Mouse (Mus musculus) spleen, postnatal 14 days (tissue): ENCODE measurements at regions not wholly inside any gene's neighbourhood (a gene's known extent, or its start where the extent isn't known, plus 50 kb on each side); places are given as distances from the start of the nearest gene placed in this dataset.
A peak's percentile ranks its signal among the peaks of the same experiment; 100 is the strongest.

Experiments
- DNase-seq, 2 experiments: peaks; one replicate each; pipeline ENCODE4 v3.0.0; 2021 to 2022; ENCODE audit warnings: low spot score in 2 of 2

DNA sequence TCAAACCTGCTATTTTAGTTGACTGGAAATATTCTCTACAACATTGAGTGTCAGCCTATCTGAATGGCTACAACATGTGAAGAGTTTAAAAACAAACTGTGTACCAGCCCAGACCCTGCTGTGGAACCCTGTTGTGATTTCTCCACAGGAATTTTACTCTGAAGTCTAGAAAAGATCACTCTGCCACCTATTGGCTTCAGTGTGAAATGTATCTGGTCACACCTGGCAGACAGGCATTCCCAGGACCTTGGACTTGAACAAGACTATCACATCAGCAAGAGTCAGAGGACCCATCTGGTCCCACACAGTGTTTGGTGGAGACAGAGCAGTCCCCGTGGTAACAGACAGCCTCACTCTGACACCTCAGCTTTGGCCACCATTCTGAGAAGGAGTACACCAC lies 311.3 kb upstream of the Runx1 start:
- no peak for DNase-seq

DNA sequence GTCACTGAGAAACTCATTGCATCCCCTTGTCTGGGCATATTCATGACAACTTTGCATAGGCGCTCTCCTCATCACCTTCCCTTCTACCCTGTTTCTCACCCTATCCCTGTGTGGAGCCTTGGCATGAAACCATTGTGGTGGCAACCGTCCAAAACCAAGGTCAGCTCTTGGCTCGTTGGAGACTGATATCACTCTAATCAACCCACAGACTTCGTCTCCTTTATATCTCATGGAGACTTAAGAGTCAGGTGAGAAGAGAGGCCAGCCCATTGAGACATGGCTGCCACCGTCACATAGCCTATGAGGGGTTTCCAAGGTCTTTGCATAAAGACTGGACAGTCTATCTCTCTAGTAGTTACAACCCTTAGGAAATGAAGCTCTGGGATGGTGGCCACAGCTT lies 305.5 kb upstream of the Runx1 start:
- peak in 1 of 2 experiments; percentile 34 for DNase-seq

DNA sequence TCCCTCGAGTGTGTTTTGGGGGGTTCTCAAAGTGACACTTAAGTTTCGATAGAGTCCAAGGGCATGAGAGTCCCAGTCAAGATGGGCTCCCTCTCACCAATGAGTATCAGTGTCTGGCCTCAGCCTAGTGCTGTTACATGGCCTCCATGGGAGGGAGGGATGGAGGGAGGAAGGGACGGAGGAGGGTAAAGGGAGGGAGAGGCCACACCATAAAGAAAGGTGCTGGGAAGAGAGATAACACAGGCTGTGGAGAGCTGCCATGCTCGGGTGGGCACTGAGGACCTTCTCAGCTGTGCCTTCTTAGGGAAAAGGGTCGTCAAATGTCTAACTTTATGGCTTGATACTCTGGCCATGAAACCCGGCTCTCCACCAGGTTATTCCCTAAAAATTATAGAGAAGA lies 304.7 kb upstream of the Runx1 start:
- DNase-seq: no peak

DNA sequence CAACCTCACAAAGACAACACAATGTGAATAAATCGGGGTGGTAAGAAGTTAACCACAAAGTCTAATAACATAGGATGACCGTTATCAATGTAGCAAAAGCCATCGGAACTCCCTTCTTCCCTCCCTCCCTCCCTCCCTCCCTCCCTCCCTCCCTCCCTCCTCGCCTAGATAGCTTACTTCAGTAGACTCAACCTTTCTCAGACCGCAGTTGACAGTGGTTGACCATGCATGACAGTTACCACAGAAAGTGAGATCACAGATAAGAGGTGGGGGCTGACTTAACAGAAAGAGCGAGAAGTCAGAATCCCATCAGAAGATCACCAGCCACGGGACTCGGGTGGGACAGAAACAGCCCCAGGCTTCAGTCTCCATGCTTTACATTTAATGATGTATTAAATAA lies 297.8 kb upstream of the Runx1 start:
- no peak for DNase-seq

DNA sequence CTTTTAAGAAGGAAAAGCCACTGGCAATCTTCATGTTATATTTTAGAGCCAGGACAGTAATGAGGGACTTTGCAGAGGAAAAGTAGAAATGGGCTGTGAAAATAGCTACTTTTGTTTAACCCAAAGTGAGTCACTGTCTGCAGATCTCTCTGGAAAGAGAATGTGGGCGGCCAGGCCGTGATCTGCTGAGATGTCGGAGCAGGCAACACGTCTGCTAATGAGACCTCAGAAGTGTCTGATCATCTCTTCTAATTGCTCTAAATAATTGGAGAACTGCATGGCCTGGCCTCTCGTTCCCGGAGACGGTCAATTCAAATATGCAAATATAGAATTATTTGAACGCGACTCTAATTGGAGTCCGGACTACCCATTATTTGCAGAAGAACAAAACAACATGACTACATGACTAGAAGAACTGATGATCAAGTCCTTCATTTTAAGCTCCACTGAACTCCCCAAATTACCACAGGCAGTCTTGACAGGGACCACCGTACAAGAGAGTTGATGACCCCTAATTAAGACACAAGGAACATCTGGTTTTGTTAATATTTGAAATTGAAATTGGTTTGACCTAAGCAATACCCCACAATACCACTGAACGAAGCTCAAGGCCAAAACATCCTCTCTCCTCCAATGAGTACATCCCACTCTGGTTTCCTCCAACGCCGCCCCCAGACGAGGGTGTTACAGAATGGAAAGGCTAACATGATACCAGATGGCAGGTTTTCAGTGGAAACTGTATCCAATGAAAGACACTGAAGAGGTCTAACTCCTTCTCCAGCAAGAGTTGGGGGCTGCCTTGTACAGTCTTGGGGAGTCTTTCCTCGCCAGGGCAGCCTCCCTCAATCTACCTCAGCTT lies 290.4 kb upstream of the Runx1 start:
- no peak for DNase-seq

DNA sequence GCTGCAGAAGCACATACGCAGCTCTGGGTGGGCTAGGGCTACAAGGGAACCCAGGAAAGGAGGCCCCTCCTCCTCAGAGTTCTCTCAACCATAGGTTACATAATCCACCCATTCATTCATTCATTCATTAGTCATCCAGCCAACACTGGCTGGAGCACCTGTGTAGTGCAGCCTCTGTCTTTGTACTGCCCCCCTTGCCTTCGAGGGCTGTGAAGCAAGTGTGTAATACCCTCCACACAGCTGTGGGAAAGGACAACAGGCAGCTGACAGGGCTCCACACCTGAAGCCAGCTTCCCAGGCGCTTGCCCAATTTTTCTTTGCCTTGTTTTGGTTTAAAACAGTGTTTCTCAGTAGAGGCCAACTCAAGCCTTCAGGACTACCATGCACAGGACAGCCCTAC lies 285.0 kb upstream of the Runx1 start:
- DNase-seq: no peak

DNA sequence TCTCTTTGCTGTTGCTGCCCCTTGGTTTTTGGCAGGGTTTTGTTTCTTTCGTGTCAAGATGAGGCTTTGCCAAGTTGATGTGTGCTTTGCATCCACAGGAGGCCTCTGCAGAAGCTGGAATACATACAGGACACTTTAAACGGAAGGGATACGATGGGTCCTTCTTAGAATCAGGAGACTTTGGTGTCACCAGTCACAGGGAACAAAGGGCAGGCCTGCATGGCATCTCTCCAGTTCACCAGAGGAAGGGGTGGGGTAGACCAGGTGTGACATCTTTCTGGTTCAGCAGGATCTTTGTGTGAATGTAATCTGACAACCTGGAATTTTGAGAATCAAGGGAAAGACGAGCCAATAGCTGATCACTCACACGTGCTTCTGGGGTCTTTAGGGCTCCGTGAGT lies 284.5 kb upstream of the Runx1 start:
- DNase-seq: no peak

DNA sequence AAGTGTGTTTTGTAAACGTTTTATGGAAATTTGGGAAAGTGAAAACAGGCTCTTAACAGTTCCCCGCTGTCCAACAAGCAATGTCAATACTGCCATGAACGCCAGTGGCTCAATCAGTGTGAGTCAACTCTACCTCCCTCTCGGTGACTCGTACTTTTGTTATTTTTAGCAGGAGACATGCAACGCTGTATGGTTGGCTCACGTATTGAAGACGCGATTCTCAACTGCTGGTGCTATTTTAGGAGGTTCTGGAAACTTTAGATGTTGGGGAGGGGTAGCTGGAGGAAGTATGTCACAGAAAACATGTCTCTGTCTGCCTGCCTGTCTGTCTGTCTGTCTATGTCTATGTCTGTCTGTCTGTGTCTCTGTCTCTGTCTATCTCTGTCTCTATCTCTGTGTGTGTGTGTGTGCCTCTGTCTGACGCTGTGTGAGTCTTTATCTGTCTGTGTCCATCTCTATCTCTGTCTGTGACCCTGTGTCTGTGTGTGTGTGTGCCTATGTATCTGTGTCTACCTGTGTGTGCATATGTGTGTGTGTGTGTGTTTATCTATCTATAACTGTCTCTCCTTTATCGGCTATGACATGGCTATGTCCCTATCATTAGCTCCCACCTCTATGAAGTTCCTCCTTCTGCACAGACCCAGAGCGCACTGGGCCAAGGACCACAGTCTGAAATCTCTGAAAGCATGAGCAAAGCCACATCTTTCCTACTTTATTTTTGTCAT lies 283.9 kb upstream of the Runx1 start:
- no peak for DNase-seq

DNA sequence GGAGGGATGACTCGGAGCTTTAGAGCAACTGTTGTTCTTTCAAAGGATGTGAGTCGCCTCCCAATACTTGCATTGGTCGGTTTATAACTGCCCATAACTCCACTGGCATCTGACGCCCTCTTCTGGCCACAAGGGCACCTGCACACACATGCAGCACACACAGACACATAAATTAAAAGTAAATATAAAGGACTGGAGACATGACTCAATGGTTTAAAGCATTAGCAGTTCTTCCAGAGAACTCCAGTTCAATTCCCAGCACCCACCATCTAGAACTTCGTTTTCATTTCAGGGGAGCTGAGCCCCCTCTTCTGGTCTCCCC lies 281.5 kb upstream of the Runx1 start:
- DNase-seq: no peak

DNA sequence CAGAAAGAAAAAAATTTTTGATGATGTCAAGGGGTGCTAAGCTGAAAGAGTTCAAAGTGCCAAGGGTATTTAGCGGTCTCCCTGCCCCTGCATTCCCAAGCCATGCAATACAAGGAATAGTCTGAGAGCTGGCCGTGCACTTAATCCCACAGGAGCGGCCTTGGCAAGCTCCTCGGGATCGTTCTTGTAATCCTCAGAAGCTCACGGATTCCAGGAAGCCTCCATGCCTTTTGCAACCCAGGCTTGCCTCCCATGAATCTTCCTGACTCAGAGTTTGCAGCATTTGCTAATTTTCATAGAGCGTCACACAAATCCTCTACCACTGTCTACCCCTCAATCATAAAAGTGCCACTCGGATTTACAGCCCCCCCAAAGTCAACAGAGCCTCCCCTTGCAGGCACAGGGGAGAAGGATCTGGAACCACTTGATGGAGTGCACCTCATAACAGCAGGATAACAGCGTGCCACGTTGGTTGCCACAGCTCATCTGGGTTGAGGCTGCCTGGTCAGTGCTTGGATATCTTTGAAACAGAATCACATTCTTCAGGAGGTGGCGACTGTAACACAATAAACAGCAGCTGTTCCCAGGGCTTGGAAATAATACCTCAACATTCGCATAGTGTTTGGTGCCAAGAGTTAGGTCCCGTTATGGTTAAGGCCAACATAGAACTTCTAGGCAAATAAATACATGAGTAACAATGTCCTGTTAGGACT lies 281.0 kb upstream of the Runx1 start:
- no peak for DNase-seq

DNA sequence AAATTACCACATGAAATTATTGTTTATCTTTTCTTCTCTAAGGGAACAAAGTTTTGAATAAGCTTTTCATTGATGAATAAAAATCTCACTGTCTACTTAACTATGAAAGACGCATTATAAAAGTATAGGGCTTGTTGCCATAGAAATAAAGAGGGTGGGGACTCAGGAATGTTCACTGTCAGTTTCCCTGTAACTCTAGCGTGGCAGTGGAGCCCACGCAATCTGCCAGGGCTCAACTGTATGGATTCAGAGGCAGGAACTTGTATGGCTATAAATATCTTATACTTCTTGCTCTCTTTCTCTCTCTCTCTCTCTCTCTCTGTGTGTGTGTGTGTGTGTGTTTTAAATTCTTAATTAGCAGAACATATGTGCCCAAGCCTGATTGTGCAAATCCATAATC lies 276.2 kb upstream of the Runx1 start:
- DNase-seq: no peak

DNA sequence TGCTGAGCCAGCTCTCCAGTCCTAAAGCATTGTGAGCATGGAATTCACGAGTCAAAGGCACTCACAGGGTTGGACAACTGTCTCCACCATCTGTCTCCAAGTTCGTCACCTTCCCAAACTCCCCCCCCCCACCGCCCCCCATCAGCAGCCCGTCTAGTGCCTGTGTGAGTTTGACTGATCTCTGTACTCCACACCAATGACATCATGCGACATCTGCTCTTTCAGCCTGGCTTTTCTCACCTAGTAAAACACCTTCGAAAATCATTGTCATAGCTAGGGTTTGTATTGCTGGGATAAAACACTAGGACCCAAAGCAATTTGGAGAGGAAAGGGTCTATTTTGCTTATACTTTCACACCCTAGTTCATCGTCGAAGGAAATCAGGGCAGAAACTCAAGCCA lies 272.1 kb upstream of the Runx1 start:
- DNase-seq: no peak

DNA sequence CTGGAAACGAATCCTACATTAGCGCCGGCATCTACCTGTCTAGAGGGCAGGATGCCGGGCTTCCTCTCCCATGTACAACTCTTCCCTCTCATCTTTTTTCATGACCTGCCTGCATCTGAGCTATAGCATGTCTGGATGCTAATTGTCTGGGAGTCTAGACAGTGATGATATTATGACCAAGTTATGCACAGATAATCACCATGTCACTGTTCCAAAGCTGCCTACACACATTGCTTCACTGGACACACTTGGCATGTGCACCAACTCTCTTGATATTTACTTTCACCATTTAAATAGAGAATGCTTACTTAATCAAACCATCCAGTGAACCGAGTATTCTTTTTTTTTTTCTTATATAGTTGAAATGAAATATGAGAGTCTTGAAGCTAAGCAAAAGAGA lies 270.2 kb upstream of the Runx1 start:
- DNase-seq: no peak

DNA sequence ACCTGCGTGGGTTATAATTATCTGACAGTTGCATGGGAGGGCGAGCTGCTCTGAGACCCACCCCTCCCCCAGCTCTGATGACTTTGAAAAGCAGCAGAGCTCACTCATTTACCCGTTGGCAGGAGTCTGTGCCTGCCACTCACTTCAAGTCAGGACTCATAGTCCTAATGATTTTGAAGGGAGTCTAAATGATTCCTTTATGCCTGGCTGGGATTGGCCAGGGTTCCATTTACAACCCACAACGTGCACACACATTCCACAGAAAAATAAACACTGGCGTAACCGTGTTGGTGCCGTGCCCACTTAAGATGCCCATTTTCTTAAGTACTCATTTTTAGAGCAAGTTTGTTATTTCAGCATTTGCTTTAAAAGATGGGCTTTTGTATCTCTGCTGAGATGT lies 266.8 kb upstream of the Runx1 start:
- DNase-seq: no peak

DNA sequence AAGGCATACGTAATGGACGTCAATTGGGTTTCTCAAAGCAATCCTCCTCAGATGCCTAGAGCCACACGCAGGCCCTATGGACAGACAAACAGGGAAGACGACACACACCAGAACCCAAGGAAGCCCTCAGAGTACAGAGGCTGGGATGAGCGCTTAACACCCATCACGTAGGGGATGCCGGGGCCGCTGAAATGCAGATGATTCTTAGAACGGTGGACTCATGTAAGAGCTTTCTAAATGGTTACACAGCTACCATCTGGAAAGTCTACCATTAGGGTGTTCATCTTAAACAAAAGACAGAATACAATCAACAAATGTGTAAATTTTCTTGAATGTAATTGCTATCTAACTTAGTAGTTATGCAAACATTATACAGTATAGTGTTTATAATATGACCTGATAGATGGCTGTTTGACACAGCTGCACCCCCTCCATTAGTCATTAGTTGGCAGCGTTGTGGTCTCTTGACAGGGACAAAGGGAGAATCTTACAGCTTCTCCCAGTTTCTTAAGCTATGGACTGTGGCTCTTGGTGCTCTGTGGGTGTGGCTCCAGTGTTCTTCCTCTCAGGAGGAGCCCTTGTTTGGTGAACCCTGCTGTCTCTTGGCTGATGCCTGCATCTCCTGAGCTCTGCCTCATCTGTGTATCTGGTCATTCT lies 259.4 kb upstream of the Runx1 start:
- DNase-seq: no peak

DNA sequence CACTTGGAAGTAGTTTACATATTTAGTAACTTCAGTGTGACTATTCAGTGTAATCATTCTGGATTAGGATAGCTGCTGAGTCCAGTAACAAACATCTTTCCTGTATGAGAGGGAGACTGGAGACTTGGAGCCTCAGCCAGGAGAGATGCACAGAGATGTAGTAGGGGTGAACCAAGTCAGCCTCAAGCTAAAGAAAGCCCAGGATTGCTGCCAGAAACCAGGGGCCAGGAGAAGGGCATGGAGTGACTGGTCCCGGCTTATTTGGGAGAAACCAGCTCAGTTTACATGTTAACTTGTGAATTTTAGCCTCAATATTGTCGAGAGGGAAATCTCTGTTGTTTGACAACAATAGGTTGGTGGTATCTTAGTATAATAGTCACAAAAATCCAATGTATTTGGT lies 257.8 kb upstream of the Runx1 start:
- no peak for DNase-seq

DNA sequence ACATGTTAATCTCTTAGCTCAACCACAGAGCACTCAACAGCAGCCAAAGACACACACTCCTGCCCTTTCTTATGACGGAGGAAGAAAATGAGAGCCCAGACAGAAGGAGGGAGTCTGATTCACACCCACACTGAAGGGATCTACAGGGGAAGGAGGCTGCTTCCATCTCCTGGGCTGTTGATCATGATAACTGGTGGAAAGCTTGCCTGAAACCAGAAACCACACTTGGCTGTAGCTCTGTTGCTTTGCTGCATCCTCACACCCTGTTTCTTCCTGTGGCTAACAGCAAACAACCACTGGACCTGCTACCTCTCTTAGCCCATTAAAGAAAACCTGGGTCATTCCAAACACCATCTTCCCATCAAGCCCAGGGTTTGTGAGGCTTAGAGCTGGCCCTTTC lies 257.2 kb upstream of the Runx1 start:
- no peak for DNase-seq

DNA sequence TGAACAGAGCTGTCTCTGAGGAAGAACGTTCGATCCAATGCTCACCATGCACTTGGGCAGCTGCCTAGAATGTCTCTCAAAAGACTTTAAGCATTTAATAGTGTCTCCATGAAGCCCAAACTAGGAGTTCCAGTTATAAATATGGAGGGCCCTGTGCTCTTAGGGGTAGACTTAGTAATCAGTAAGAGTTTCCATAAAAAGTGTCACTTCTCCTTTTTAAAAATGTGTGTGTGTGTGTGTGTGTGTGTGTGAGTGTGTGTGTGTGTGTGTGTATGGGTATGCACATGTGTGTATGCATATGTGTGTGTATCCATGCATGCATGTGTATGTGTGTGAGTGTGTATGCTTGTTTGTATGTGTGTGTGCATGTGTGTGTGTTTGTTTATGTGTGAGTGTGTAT lies 255.6 kb upstream of the Runx1 start:
- DNase-seq: no peak

DNA sequence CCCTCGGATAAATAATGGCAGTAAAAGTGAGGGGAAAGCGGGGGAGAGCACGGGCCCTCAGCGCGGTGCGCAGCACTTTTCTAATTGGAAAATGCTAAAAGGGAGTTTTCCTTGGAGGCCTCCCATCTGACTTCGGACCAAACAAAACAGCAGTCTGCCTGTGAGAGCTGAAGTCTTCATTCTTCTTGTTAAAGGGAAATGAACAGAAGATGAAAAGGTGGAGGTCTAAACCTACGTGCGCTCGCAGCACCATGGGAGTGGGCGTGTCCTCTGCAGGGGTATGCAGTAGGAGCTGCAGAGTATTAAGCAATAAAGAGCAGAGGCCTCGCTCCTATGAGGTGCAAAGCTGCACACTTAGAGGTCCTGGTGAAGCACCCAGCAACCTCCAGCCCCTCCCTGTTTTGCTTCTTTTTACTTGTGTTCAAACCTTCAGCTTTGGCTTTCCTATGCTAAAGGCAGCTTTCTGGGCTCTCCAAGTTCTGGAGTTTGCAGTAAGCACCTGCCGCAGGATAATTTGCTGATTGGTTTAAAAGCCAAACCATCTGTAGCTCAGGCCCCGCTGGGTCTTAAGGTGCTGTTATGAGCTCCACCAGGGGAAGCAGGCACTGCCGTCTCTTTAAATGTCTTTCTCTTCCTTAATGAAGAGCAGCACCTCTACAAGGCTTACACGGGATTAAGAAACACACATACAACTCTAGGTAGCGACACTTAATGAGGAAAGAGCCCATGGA lies 253.9 kb upstream of the Runx1 start:
- no peak for DNase-seq

DNA sequence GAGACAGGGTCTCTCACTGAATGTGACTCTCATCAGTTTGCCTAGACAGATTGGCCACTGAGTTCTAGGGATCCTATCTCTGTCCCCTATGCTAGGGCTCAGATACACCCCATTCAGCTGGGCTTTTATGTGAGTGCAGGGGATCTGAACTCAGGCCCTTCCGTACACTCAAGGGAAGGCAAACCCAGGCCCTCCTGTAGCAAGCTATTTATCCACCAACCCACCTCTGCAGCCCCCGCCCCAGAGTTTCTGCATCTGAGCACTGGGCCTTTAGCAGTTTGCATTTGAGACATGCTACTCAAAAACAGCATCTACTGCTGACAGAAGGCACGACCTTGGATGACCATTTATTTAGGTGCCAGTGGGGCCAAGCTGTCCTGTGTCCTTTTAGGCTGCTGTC lies 253.0 kb upstream of the Runx1 start:
- DNase-seq: no peak

DNA sequence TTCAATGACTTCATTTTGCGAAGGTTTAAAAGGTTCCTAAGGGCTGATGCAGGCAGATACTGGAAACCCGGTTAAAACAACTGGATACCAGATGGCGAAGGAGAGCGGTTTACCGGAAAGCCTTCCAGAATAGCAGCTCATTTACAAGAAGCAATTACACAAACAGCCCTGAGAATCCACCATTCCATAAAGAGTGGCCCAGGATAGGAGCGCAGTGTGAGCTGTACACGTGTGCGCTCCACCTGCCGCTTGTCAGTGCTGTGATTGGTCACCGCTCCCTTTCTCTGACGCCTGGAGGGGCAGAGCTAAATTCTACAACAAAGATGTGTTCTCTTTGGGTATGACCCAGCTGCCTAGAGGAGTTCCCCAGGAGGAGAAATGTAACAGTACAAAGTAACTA lies 249.5 kb upstream of the Runx1 start:
- no peak for DNase-seq

DNA sequence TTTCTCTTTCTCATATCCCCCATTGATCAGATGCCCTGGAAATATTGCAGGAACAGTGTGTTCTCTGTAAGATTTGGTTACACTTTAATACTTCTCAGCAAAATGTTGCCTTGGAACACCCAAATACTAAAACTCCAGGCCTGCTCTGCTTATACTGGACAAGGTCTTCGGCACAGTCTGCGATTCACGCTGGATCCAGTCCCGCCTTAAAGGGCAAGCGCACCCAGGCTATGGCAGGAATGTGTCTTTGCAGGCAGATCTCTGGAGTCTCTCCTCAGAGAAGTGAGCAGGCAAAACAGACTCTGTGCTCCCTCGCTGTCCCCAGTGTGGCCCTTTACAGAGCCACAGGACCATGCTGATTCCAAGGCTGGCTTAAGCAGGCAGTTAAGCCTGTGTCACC lies 246.2 kb upstream of the Runx1 start:
- no peak for DNase-seq
